Mouse (Mus musculus): Measurements from ENCODE around the gene Srebf2.
"Not testable (repeated sequence)": the region's sequence is repeated elsewhere in the genome, so short reads cannot be mapped to it uniquely, and the experiment has no call there.

Srebf2 gene

DNA sequence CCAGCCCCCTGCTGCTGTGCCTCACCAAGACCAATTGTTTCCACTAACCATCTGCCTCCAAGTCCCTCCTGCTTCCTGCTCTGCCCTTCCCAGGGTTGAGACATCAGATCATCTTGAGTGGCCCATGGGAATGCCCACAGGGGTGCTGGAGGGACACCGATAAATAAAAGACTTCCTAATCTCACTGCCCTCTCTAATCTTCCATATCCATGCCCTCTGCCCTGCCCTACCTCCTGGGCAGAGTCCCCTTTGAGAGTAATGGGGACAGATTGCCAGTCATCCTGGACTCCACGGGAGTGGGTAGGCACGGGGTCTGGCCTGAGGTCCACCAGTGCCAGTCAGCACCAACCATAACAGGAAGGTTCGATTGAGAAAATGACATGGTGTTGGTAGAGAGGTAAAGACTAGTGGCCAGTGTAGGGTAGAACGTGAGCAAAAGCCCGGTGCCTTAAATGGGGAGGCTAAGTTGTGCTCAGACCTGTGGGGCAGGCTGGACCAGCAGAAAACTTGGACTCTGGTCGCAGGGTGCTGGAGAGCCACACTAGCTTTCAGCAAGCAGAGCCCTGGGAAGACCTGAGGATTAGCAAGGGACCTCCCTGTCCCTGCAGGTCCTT is 77.7 kb downstream of the Srebf2 start:
- no peak for DNase-seq (ENCODE audit: low read depth, low spot score)

DNA sequence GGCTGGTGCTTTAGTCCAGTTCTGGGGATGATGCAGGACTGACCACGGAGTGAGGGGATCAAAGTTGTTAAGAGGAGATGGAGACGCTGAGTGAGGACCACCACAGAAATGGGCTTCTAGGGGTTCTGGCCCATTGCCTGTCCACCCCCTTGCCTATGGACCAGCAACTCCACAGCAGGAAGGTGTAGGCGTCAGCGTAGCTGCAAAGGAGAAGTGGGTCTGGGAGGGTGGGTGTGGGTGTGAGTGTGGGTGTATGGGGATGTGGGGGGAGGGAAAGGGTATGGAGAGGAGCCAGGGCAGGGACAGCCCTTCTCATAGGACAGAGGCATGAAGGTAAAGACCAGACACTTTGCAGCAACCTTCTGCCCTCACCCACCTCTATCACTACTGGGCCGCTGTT is 78.8 kb downstream of the Srebf2 start:
- DNase-seq (ENCODE audit: low read depth, low spot score), result no peak

DNA sequence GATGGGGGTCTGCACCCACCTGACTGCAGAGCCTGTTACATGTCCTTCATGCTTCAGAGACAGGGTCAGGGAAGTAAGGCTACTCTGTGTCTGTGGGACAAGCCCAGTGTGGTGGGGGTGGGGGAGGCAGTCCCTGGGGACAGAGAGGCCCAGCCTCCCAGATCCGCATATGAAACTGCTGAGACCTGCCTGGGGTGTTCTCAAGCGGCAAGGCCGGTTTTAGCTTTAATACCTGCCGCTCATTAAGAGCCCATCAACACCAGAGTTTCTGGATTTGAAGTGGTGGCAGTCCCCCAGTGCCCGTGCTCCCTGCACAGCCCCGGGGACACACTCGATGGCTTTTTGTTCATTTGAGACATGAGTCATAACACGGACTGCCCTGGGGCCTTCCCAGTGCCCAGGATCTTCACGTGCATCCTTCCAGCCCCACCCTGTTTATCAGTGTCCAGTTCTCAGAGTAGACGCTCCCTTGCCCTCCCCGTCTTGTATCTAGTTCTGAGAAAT is 82.6 kb downstream of the Srebf2 start:
- no peak for DNase-seq (ENCODE audit: low read depth, low spot score)

DNA sequence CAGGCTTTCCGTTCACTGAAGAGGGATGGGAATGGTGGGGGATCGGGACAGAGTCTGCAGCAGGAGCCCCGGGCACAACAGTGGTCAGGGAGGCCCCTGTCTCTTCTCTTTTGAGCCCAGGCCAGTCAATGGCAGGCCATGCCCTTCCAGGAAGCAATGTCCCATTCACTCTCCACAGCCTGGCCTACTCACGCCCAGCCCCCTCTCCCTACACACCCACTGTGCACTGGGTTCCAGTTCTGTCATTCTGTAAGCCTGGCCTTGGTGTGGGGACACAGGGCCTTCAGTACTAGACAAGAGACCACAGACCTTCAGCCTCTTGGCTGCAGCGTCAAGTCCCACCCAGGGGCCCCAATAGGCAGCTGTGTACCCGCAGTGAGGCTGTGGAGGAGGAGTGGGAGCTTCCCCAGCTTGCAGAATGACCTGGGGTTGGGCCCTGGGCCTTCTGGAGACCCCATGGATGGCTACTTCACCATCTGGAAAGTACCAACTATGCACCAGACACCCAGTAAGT is 83.2 kb downstream of the Srebf2 start:
- DNase-seq (ENCODE audit: low read depth, low spot score), result no peak

DNA sequence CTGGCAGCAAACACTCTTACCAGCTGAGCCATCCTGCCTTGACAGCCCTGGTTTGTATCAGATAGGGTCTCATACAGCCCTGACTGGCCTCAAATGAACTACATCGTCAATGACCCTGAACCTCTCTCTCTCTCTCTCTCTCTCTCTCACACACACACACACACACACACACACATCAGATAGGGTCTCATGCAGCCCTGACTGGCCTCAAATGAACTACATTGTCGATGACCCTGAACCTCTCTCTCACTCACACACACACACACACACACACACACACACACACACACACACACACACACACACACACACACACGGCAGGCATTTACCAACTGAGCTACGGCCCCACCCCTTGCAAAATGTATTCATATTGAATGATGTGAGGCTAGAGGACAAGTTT is 84.1 kb downstream of the Srebf2 start:
- DNase-seq (ENCODE audit: low read depth, low spot score), result no peak

DNA sequence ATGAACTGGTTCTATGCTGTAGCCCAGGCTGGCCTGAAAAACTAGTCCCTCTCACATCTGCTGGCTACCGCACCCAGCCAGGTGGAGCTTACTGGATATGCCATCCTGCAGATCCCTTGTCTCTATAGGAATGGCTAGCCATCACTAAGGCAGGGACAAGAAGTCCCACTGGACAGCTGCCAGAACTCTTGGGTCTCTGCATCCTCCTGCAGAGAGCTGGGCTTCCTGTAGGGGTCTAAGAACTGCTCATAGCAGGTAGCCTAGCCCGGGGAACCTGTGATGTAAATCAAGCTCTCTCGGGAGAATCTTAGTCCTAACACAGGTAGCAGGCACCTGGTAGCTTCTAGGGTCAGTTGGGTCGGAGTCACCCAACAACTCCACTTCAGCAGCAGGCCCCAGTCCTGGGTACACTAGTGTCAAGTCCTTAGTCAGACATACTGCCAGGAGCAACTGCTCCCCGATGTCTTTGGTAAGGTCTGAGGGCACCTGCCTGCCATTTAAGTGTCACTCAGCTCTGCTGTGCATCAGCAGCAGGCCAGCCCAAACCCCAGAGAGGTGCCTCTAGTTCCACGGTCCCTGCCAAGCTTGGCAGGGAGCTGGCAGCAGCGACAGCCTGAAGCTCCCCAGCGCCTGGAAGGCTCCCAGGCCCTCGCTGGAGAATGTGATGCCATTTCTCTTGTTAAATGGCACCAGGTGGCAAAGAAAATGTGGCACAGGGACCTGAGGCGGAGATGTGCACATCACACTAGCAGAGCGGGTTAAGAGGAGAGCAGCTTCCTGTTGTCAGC is 84.8 kb downstream of the Srebf2 start:
- DNase-seq (ENCODE audit: low read depth, low spot score), result no peak

DNA sequence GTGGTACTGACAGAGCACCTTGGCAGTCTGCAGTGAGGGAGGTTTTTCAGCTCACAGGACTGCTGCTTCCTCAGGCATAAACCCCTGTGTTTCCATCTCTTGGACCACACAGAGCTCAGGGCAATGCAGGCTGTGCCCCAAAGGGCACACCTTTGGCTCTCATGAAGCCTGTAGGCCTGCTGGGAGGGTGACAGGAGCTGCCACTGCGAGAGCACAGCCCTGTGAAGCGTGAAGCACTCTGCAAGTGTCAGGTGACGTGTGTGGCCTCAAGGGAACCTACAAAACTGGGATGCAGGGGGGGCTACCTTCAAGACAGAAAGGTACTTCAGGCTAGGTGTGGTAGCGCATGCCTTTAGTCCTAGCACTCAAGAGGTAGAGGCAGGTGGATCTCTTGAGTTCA is 85.7 kb downstream of the Srebf2 start:
- DNase-seq (ENCODE audit: low read depth, low spot score), result no peak

DNA sequence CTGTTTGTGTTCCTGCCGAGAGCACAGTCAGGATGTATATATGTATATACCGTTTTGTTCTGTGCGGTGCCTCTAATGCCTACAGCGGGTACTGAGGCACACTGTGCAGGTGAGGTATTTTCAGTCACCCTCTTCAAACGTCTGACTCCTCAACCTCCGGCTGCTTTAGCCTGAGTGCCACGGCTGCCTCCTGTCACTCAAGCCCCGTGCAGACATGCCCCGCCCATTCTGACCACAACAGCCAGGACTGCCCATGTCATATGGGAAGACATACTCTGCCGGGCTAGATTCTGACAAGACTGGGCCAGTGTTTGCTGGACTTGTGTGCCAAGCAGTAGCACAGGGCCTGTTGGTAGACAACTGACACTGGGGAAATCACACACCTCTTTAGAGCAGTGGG is 88.7 kb downstream of the Srebf2 start:
- DNase-seq (ENCODE audit: low read depth, low spot score), result no peak

DNA sequence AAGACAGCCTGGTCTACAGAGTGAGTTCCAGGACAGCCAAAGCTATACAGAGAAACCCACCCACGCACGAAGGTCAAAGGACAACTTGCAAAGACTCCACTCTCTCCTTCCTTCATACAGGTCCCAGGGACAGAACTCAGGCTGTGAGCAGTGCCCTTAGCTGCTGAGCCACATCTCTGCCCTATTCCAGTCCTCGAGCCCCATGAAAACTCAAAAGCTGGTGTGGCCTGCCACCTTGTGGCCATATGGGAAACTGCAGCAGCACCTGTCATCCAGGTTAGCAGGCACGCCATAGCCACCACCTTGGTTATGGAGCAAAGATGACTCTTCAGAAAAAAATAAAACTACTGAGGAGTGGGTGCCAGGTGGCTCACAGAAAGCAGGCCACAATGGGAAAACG is 89.6 kb downstream of the Srebf2 start:
- peak; percentile 91 for DNase-seq (ENCODE audit: low read depth, low spot score)

DNA sequence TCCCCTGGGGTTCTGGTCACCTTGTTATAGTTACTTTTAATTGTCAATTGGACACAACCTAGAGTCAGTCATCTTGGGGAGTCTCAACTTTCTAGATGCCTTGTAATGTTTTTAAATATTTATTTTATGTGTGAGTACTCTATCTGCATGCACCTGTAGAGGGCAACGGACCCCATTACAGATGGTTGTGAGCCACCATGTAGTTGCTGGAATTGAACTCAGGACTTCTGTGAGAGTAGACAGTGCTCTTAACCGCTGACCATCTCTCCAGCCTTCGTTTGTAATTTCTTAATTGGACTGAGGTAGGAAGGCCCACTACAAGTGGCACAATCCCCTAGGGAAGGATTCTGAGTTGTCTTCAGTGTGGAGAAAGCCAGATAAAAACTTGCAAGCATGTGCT is 96.3 kb downstream of the Srebf2 start:
- peak; percentile 18 for DNase-seq (ENCODE audit: low read depth, low spot score)

DNA sequence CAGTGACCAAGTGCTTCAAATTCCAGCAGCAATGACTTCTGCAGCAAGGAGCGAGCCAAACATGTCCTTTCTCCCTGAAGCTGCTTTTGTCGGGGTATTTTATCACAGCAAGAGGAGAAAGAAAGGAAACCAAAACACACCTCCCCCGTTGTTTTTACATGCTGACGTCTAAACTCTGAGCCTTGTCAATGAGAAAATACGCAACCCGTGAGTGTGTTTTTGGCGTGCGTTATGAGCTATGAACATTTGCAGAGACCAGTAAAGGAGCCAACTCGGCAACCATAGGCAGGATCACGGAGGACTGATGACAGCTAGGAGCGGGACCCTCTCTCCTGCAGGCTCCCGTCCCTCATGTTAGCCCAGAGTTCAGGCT is 96.7 kb downstream of the Srebf2 start:
- peak; percentile 52 for DNase-seq (ENCODE audit: low read depth, low spot score)

DNA sequence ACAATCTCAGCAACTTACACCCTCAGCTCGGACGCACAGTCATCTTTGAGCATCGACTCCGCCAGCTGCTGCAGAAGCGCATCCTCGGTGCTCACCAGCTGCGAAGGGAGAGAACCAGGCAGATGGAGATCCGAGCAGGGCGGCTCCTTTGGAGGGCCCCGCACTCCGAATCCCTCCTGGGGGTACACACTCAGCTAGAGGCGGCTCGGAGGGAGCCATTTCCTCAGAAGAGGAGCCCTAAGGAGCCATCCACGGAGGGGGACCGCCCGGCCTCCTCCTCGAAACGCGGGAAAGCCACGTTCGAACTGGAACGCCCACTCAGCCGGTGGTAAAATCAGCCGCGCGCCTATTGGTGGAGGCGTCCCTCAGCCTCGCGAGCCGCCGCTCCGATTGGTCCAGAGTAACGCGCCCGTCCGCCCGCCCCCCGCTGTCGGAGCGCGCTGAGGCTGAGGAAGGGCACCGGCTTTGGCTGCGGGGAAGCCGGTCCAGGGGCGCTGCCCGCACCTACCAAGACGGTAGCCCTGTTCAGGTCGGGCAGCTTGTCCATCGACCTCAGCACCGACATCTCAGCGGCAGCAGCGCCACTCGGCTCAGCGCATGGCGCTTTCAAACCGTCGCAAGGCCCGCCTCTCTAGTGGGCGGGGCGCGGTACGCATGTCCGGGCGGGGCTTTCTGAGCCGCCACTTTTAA is 97.3 kb downstream of the Srebf2 start, which contains the start of gene Cenpm:
Gene Cenpm, minus strand, starts transcription at position 634 of the 690 bp plus-strand sequence.
- peak; percentile 95 for DNase-seq (ENCODE audit: low read depth, low spot score)

DNA sequence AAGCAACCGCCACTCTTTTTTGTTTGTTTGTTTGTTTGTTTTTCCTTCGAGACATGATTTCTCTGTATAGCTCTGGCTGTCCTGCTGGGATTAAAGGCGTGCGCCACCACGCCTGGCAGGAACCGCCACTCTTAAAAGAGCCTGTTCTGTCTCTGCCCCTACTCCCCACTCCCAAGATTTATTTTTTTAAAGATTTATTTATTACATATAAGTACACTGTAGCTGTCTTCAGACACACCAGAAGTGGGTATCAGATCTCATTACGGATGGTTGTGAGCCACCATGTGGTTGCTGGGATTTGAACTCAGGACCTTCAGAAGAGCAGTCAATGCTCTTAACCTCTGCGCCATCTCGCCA is 97.8 kb downstream of the Srebf2 start:
- not testable (repeated sequence) for DNase-seq (ENCODE audit: low read depth, low spot score)

DNA sequence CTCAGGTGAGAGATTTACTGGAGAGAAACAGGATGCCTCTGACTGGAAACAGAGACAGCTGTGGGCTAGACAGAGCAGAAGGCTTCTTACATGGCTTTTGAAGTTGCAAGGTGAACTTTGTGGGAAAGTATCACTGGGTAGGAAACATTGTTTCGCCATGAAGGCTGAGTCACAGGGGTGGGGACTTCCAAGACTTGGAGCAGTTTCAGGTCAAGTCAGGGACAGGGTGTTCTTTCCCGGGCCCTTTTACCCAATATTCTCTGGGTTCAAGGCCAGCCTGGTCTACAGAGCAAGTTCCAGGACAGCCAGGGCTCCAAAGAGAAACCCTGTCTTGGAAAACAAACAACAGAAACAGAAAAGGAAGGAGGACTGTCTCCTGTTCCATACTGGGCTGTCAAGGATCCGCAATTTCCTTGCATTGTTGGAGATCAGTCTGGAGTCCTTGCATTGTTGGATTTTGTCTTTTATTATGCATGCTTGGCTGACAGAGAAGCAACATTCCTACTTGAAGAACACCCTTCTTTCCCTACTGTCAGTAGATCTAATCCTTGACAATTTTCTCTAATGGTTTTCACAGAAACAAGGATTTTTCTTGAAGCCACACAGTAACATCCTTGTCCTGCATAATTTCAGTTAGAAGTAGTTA is 100.3 kb downstream of the Srebf2 start:
- DNase-seq (ENCODE audit: low read depth, low spot score), result no peak

DNA sequence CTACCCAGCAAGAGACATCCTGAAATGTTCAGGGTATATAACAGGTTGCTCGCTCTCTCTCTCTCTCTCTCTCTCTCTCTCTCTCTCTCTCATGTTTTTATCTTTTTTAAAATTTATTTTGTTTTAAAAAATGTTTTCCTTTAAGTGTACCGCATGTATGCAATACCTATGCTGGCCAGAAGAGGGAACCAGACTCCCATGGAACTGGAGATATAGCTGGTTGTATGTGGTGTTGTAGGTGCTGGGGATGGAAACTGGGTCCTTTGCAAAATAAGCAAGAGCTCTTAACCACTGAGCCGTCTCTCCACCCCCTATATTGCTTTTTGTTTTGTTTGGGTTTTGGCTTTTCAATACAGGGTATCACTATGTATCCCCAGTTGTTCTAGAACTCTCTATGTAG is 104.6 kb downstream of the Srebf2 start:
- peak; percentile 43 for DNase-seq (ENCODE audit: low read depth, low spot score)

DNA sequence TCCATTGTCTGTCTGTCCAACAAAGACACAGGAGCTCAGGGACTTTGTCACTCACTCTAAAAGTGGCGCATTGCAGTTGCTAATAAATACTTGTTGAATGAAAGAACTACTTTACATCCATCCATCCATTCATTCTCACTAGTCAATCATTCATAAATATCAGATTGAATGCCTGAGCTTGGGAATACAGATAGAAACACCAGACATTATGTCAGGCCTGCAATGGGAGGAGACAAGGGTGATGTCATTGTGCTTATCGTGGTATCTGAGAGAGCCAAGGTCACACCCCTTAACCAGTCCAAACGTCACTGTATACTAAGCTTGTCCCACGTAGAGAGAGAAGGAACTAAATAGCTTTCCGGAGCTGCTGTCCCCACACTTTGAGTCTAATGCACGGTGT is 105.1 kb downstream of the Srebf2 start, which contains the start of gene 1500009C09Rik:
Gene 1500009C09Rik, plus strand, starts transcription at position 301 of the 400 bp plus-strand sequence.
- DNase-seq (ENCODE audit: low read depth, low spot score), result no peak
